Mouse (Mus musculus): ENCODE data around the gene Fh1. TPM values are rescaled to one million over a fixed set of nuclear protein-coding genes. Genes with fewer than 3 reads are reported as not detected.

Gene Fh1
- polyA plus RNA-seq, 1 experiment from 2014 or later = 136 TPM

GRCm38 (mm10) chr1:175630345-175630744 is 4.9 kb upstream of the Fh1 start:
- Histone ChIP-seq H3K9ac (ENCODE audit: low read depth, low read length) (no peak overlapping the region), H3K9me3 (ENCODE audit: control insufficient read depth, low read length) (no peaks in the 10 kb centered on the region), H3K36me3 (ENCODE audit: control insufficient read depth, insufficient read depth, low read length) (no peaks in the 10 kb centered on the region), H3K4me2 (no peak overlapping the region), H3K27me3 (replicated peaks; ENCODE audit: control insufficient read depth, insufficient read depth, low read length) (no peaks in the 10 kb centered on the region), H3K4me1 (replicated peaks; ENCODE audit: control insufficient read depth, insufficient read depth, low read length) (no peaks in the 10 kb centered on the region), H3K4me3 (ENCODE audit: low read depth, low read length) (no peak overlapping the region), H3K27ac (ENCODE audit: low read depth, low read length) (no peak overlapping the region)
- 77% methylated on average over 5 of the region's 5 CpGs for WGBS
- no peak for ATAC-seq (replicated peaks; ENCODE audit: low FRiP score)
- DNase-seq (ENCODE audit: low spot score) = no peak

- no peaks in the 10 kb centered on the region for H3K36me3 ChIP-seq (ENCODE audit: control insufficient read depth, insufficient read depth, low read length)
- H3K9ac ChIP-seq (ENCODE audit: low read depth, low read length) = no peak overlapping the region
- no peaks in the 10 kb centered on the region for H3K9me3 ChIP-seq (ENCODE audit: control insufficient read depth, low read length)
- H3K4me1 ChIP-seq (replicated peaks; ENCODE audit: control insufficient read depth, insufficient read depth, low read length) = peaks cover 5% of the 10 kb centered on the region
- H3K4me2 ChIP-seq = no peak overlapping the region
- 71% methylated on average over 6 of the region's 6 CpGs for WGBS
- H3K27me3 ChIP-seq (replicated peaks; ENCODE audit: control insufficient read depth, insufficient read depth, low read length) = no peaks in the 10 kb centered on the region
- DNase-seq (ENCODE audit: low spot score) (no peak), ATAC-seq (replicated peaks; ENCODE audit: low FRiP score) (no peak)
- no peak overlapping the region for H3K27ac ChIP-seq (ENCODE audit: low read depth, low read length)
- H3K4me3 ChIP-seq (ENCODE audit: low read depth, low read length) = no peak overlapping the region
These were observed 3.8 kb upstream of the Fh1 start for GRCm38 (mm10) chr1:175629248-175629647.

- Histone ChIP-seq H3K4me2 (peak overlapping the region; percentile 88), H3K27me3 (replicated peaks; ENCODE audit: control insufficient read depth, insufficient read depth, low read length) (no peaks in the 10 kb centered on the region), H3K9ac (ENCODE audit: low read depth, low read length) (peak overlapping the region; percentile 39; the same call in 1 of the 2 replicates), H3K9me3 (ENCODE audit: control insufficient read depth, low read length) (no peaks in the 10 kb centered on the region), H3K4me3 (ENCODE audit: low read depth, low read length) (peak overlapping the region; percentile 71), H3K36me3 (ENCODE audit: control insufficient read depth, insufficient read depth, low read length) (no peaks in the 10 kb centered on the region), H3K4me1 (replicated peaks; ENCODE audit: control insufficient read depth, insufficient read depth, low read length) (peaks cover 7% of the 10 kb centered on the region), H3K27ac (ENCODE audit: low read depth, low read length) (peak overlapping the region; percentile 75)
- DNase-seq (ENCODE audit: low spot score) = no peak
- ATAC-seq (replicated peaks; ENCODE audit: low FRiP score) = peak; percentile 58
- 52% methylated on average over 1 of the region's 1 CpGs for WGBS
These were observed 706 bp upstream of the Fh1 start for GRCm38 (mm10) chr1:175625990-175626692.

GRCm38 (mm10) chr1:175623656-175624055 is 1.8 kb downstream of the Fh1 start:
- Histone ChIP-seq H3K36me3 (ENCODE audit: control insufficient read depth, insufficient read depth, low read length) (peaks cover 6% of the 10 kb centered on the region; the same call in 1 of the 2 replicates), H3K4me2 (no peak overlapping the region)
- WGBS = 88% methylated on average over 6 of the region's 6 CpGs

GRCm38 (mm10) chr1:175619814-175620431 is 5.5 kb downstream of the Fh1 start, which contains the start of gene Kmo:
Kmo (plus strand) TSS chr1:175620381.
- peaks cover 7% of the 10 kb centered on the region for H3K4me1 ChIP-seq (replicated peaks; ENCODE audit: control insufficient read depth, insufficient read depth, low read length)
- no peak within 1 kb of the TSS for H3K9ac ChIP-seq (ENCODE audit: low read depth, low read length)
- no peaks in the 10 kb centered on the region for H3K27me3 ChIP-seq (replicated peaks; ENCODE audit: control insufficient read depth, insufficient read depth, low read length)
- no peak within 1 kb of the TSS for H3K4me3 ChIP-seq (ENCODE audit: low read depth, low read length)
- H3K36me3 ChIP-seq (ENCODE audit: control insufficient read depth, insufficient read depth, low read length) = peaks cover 23% of the 10 kb centered on the region
- ATAC-seq (replicated peaks; ENCODE audit: low FRiP score) = no peak
- no peaks in the 10 kb centered on the region for H3K9me3 ChIP-seq (ENCODE audit: control insufficient read depth, low read length)
- no peak within 1 kb of the TSS for H3K27ac ChIP-seq (ENCODE audit: low read depth, low read length)
- 90% methylated on average over 13 of the region's 13 CpGs for WGBS
- DNase-seq (ENCODE audit: low spot score) = no peak
- no peak within 1 kb of the TSS for H3K4me2 ChIP-seq

More at GRCm38 (mm10) chr1:175623656-175624055, 1.8 kb downstream of the Fh1 start:
- Histone ChIP-seq H3K9ac (ENCODE audit: low read depth, low read length) (no peak overlapping the region), H3K27me3 (replicated peaks; ENCODE audit: control insufficient read depth, insufficient read depth, low read length) (no peaks in the 10 kb centered on the region), H3K9me3 (ENCODE audit: control insufficient read depth, low read length) (no peaks in the 10 kb centered on the region), H3K4me3 (ENCODE audit: low read depth, low read length) (no peak overlapping the region), H3K4me1 (replicated peaks; ENCODE audit: control insufficient read depth, insufficient read depth, low read length) (peaks cover 7% of the 10 kb centered on the region), H3K27ac (ENCODE audit: low read depth, low read length) (no peak overlapping the region)
- ATAC-seq (replicated peaks; ENCODE audit: low FRiP score) (no peak), DNase-seq (ENCODE audit: low spot score) (no peak)

GRCm38 (mm10) chr1:175614992-175615391 is 10.4 kb downstream of the Fh1 start:
- Histone ChIP-seq H3K4me3 (ENCODE audit: low read depth, low read length) (no peak overlapping the region), H3K27me3 (replicated peaks; ENCODE audit: control insufficient read depth, insufficient read depth, low read length) (no peaks in the 10 kb centered on the region), H3K9ac (ENCODE audit: low read depth, low read length) (no peak overlapping the region), H3K4me2 (no peak overlapping the region), H3K4me1 (replicated peaks; ENCODE audit: control insufficient read depth, insufficient read depth, low read length) (no peaks in the 10 kb centered on the region), H3K36me3 (ENCODE audit: control insufficient read depth, insufficient read depth, low read length) (peaks cover 47% of the 10 kb centered on the region), H3K9me3 (ENCODE audit: control insufficient read depth, low read length) (no peaks in the 10 kb centered on the region), H3K27ac (ENCODE audit: low read depth, low read length) (no peak overlapping the region)
- no peak for ATAC-seq (replicated peaks; ENCODE audit: low FRiP score)
- DNase-seq (ENCODE audit: low spot score) = no peak
- WGBS = 93% methylated on average over 9 of the region's 9 CpGs

GRCm38 (mm10) chr1:175608708-175609107 is 16.7 kb downstream of the Fh1 start:
- no peak overlapping the region for H3K4me3 ChIP-seq (ENCODE audit: low read depth, low read length)
- H3K9ac ChIP-seq (ENCODE audit: low read depth, low read length) = no peak overlapping the region
- no peak for ATAC-seq (replicated peaks; ENCODE audit: low FRiP score)
- no peaks in the 10 kb centered on the region for H3K27me3 ChIP-seq (replicated peaks; ENCODE audit: control insufficient read depth, insufficient read depth, low read length)
- no peaks in the 10 kb centered on the region for H3K4me1 ChIP-seq (replicated peaks; ENCODE audit: control insufficient read depth, insufficient read depth, low read length)
- no peak overlapping the region for H3K4me2 ChIP-seq
- DNase-seq (ENCODE audit: low spot score) = no peak
- H3K36me3 ChIP-seq (ENCODE audit: control insufficient read depth, insufficient read depth, low read length) = peaks cover 37% of the 10 kb centered on the region; the same call in 1 of the 2 replicates
- H3K27ac ChIP-seq (ENCODE audit: low read depth, low read length) = no peak overlapping the region
- WGBS = 91% methylated on average over 3 of the region's 3 CpGs
- H3K9me3 ChIP-seq (ENCODE audit: control insufficient read depth, low read length) = no peaks in the 10 kb centered on the region

- WGBS = 80% methylated on average over 18 of the region's 18 CpGs
- Histone ChIP-seq H3K36me3 (ENCODE audit: control insufficient read depth, insufficient read depth, low read length) (peaks cover 35% of the 10 kb centered on the region; the same call in 1 of the 2 replicates), H3K4me1 (replicated peaks; ENCODE audit: control insufficient read depth, insufficient read depth, low read length) (no peaks in the 10 kb centered on the region), H3K9ac (ENCODE audit: low read depth, low read length) (no peak overlapping the region), H3K9me3 (ENCODE audit: control insufficient read depth, low read length) (no peaks in the 10 kb centered on the region), H3K4me3 (ENCODE audit: low read depth, low read length) (no peak overlapping the region), H3K27me3 (replicated peaks; ENCODE audit: control insufficient read depth, insufficient read depth, low read length) (no peaks in the 10 kb centered on the region), H3K27ac (ENCODE audit: low read depth, low read length) (no peak overlapping the region), H3K4me2 (no peak overlapping the region)
- peak; percentile 74 for ATAC-seq (replicated peaks; ENCODE audit: low FRiP score)
- DNase-seq (ENCODE audit: low spot score) = no peak
These were observed 17.4 kb downstream of the Fh1 start for GRCm38 (mm10) chr1:175607838-175608585.
